In the genomic region with DNA sequence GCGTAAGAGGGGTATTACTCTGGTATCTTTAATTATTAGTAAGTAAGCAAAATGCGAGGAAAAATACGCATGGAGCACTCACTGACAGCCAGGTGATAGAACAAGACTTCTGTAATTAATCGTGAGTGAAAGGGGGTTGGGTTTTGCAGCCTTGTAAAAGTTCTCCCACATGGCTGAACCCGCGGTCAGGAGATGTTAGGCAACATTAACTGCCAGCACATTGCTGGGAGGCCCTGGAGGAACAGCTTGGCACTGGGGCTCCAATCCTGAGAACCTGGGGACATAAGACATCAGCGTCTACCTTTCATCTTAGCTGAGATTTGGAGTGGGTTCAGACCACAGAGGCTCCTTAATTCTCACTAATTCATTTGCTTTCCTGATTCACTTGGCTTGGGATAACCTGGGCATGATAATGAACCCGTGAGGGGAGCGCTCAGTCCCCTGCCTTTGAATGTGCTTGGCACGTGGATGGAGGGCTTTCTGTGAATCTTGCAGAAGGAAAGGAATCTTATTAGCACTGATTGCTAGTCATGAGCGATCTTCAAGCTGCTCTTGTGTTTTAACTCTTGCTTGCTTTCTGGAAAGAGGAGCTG, we compare ENCODE assay signal across 14 mouse cellular contexts.
DNase-seq lines count a peak whose midpoint lies in the region; ATAC-seq lines count a peak whose summit lies in the region.
"Had no signal": no experiment of that assay in that cellular context is flagged by ENCODE, and none has a peak within 500 bp of the region (broad histone marks: within the 10 kb centered on the region; RNA-seq: fewer than 3 reads in every experiment).

No protein-coding gene starts in this region.

- H3K9ac ChIP-seq in forebrain, embryonic 15.5 days (replicated peaks), result no peak overlapping the region
- H3K9ac ChIP-seq in forebrain, embryonic 11.5 days (ENCODE audit: low read length), result no peak overlapping the region; the same call in 1 of the 2 replicates
- H3K9ac ChIP-seq in limb, embryonic 13.5 days, result no peak overlapping the region
- H3K9ac ChIP-seq in hindbrain, embryonic 14.5 days, result no peak overlapping the region
- H3K9ac ChIP-seq: lung, embryonic 14.5 days had no signal

- no peaks in the 10 kb centered on the region for H3K9me3 ChIP-seq in forebrain, embryonic 15.5 days
- H3K9me3 ChIP-seq in forebrain, embryonic 11.5 days (ENCODE audit: control insufficient read depth, low read length), result no peaks in the 10 kb centered on the region
- no peaks in the 10 kb centered on the region for H3K9me3 ChIP-seq in embryonic facial prominence, embryonic 10.5 days
- no peaks in the 10 kb centered on the region for H3K9me3 ChIP-seq in limb, embryonic 13.5 days
- H3K9me3 ChIP-seq in hindbrain, embryonic 14.5 days (ENCODE audit: control insufficient read depth, low read length), result no peaks in the 10 kb centered on the region

- no peak for DNase-seq in forebrain, embryonic 11.5 days (ENCODE audit: low spot score)
- DNase-seq in adipocyte (ENCODE audit: low spot score), result peak; percentile 10
- DNase-seq in embryonic facial prominence, embryonic 10.5 days (ENCODE audit: low spot score), result peak; percentile 49
- DNase-seq in hindbrain, embryonic 14.5 days (ENCODE audit: low spot score), result no peak
- DNase-seq: cerebellum, postnatal 25 days; heart, postnatal 14 days; kidney, adult 9 months; lung, embryonic 14.5 days; right cerebral cortex, postnatal 14 days had no signal

- no peaks in the 10 kb centered on the region for H3K36me3 ChIP-seq in forebrain, embryonic 15.5 days
- H3K36me3 ChIP-seq in forebrain, embryonic 11.5 days (ENCODE audit: control insufficient read depth, insufficient read depth, low read length), result no peaks in the 10 kb centered on the region
- H3K36me3 ChIP-seq in embryonic facial prominence, embryonic 10.5 days (replicated peaks), result no peaks in the 10 kb centered on the region
- H3K36me3 ChIP-seq in limb, embryonic 13.5 days, result no peaks in the 10 kb centered on the region
- H3K36me3 ChIP-seq in hindbrain, embryonic 14.5 days (replicated peaks; ENCODE audit: control insufficient read depth, insufficient read depth), result no peaks in the 10 kb centered on the region

- H3K4me1 ChIP-seq in forebrain, embryonic 15.5 days, result peaks cover 24% of the 10 kb centered on the region
- H3K4me1 ChIP-seq in forebrain, embryonic 11.5 days (replicated peaks; ENCODE audit: control insufficient read depth, insufficient read depth, low read length), result peaks cover 3% of the 10 kb centered on the region; the same call in 1 of the 2 replicates
- H3K4me1 ChIP-seq in embryonic facial prominence, embryonic 10.5 days, result peaks cover 41% of the 10 kb centered on the region
- H3K4me1 ChIP-seq in limb, embryonic 13.5 days, result peaks cover 25% of the 10 kb centered on the region
- H3K4me1 ChIP-seq in hindbrain, embryonic 14.5 days (replicated peaks; ENCODE audit: control insufficient read depth, insufficient read depth, low read length), result peaks cover 17% of the 10 kb centered on the region

- H3K27ac ChIP-seq in forebrain, embryonic 15.5 days (replicated peaks), result no peak overlapping the region
- no peak overlapping the region for H3K27ac ChIP-seq in forebrain, embryonic 11.5 days (ENCODE audit: low read depth, low read length)
- H3K27ac ChIP-seq in embryonic facial prominence, embryonic 10.5 days (replicated peaks), result peak overlapping the region; percentile 68
- H3K27ac ChIP-seq in limb, embryonic 13.5 days, result no peak overlapping the region
- no peak overlapping the region for H3K27ac ChIP-seq in hindbrain, embryonic 14.5 days

- no peak overlapping the region for H3K4me2 ChIP-seq in forebrain, embryonic 15.5 days (replicated peaks)
- H3K4me2 ChIP-seq in forebrain, embryonic 11.5 days (ENCODE audit: low read depth, low read length, severe bottlenecking), result no peak overlapping the region
- peak overlapping the region; percentile 23 for H3K4me2 ChIP-seq in limb, embryonic 13.5 days (replicated peaks)
- no peak overlapping the region for H3K4me2 ChIP-seq in hindbrain, embryonic 14.5 days (replicated peaks)
- H3K4me2 ChIP-seq: lung, embryonic 14.5 days had no signal

- H3K4me3 ChIP-seq in forebrain, embryonic 15.5 days, result no peak overlapping the region
- H3K4me3 ChIP-seq in forebrain, embryonic 11.5 days (ENCODE audit: low read depth, low read length), result no peak overlapping the region
- no peak overlapping the region for H3K4me3 ChIP-seq in embryonic facial prominence, embryonic 10.5 days
- no peak overlapping the region for H3K4me3 ChIP-seq in limb, embryonic 13.5 days
- H3K4me3 ChIP-seq in hindbrain, embryonic 14.5 days (replicated peaks; ENCODE audit: low read length), result no peak overlapping the region
- H3K4me3 ChIP-seq: myocyte had no signal

- 0 out of 2 replicates have a peak, but pooled peaks cover 5% of the 10 kb centered on the region for H3K27me3 ChIP-seq in forebrain, embryonic 15.5 days
- H3K27me3 ChIP-seq in forebrain, embryonic 11.5 days (ENCODE audit: control insufficient read depth, insufficient read depth, low read length), result no peaks in the 10 kb centered on the region
- H3K27me3 ChIP-seq in embryonic facial prominence, embryonic 10.5 days (replicated peaks; ENCODE audit: low read depth, poor library complexity, severe bottlenecking), result no peaks in the 10 kb centered on the region
- no peaks in the 10 kb centered on the region; the same call in 1 of the 2 replicates for H3K27me3 ChIP-seq in limb, embryonic 13.5 days
- H3K27me3 ChIP-seq in hindbrain, embryonic 14.5 days (ENCODE audit: control insufficient read depth, insufficient read depth, low read length), result no peaks in the 10 kb centered on the region

- 27% methylated on average over 11 of the region's 11 CpGs for WGBS in forebrain, embryonic 15.5 days
- WGBS in forebrain, embryonic 11.5 days, result 46% methylated on average over 11 of the region's 11 CpGs
- 43% methylated on average over 11 of the region's 11 CpGs for WGBS in embryonic facial prominence, embryonic 10.5 days
- 12% methylated on average over 11 of the region's 11 CpGs for WGBS in limb, embryonic 13.5 days
- 54% methylated on average over 11 of the region's 11 CpGs for WGBS in hindbrain, embryonic 14.5 days

- peak; percentile 66 for ATAC-seq in forebrain, embryonic 15.5 days (replicated peaks)
- ATAC-seq in forebrain, embryonic 11.5 days (replicated peaks; ENCODE audit: low FRiP score), result no peak
- ATAC-seq in limb, embryonic 13.5 days (ENCODE audit: low FRiP score, low read depth), result no peak
- no peak for ATAC-seq in activated CD4-positive, CD25-positive, alpha-beta regulatory T cell, adult 4 months
- no peak for ATAC-seq in hindbrain, embryonic 14.5 days (ENCODE audit: low FRiP score)
- ATAC-seq: CD4-positive, CD25-positive, alpha-beta regulatory T cell, adult 4 months had no signal

Comparison
In these comparisons a context has a peak if more than half of its experiments do, and no peak if none do; other contexts are left out.
1. DNase-seq: peak in adipocyte (single experiment) and embryonic facial prominence, embryonic 10.5 days (single experiment); none in forebrain, embryonic 11.5 days (single experiment) and hindbrain, embryonic 14.5 days (single experiment).